Mouse (Mus musculus) common myeloid progenitor, adult 5-6 weeks (primary cell): Measurements from ENCODE around the gene Epx. TPM values are rescaled to one million over a fixed set of nuclear protein-coding genes. Genes with fewer than 3 reads are reported as not detected.
"Not testable (repeated sequence)": the region's sequence is repeated elsewhere in the genome, so short reads cannot be mapped to it uniquely, and the experiment has no call there.

ENCODE experiments used
- ATAC-seq: replicated peaks from 2 replicates; pipeline ENCODE4 v1.8.0; 2016; ENCODE audit warnings: low read depth, mild to moderate bottlenecking, moderate TSS enrichment, inconsistent platforms; ENCODE audit not compliant: poor library complexity, severe bottlenecking
- total RNA-seq: library from RNA; stranded (forward); fragments of 200-1000, 187-1606 nt; gene quantifications from 2 replicates; pipeline ENCODE4 v1.2.3, GENCODE M21; 2017

The Epx gene
- 0.73 and 1.8 TPM in 2 replicates for total RNA-seq

DNA sequence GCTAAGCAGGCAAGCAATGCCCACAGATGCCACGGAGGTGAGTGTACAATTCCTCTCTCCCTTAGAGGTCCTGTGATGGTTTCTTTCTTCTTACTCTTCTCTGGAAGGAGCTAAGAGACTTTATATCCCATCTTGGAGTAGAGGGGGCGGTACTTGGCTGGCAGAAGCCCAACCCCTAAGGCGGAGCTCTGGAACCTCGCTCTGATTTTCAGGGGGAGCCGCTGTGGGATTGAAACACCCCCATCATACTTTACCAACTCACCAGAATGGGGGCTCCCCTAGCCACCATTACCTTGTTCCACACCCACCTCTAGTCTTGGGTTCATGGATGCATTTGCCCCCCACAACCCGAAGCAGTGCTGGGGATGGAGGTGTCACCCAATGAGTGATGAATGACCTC is at the start of gene Epx:
Gene Epx (minus strand): TSS at position 101 of the 400 bp plus-strand sequence.
- no peak for ATAC-seq

DNA sequence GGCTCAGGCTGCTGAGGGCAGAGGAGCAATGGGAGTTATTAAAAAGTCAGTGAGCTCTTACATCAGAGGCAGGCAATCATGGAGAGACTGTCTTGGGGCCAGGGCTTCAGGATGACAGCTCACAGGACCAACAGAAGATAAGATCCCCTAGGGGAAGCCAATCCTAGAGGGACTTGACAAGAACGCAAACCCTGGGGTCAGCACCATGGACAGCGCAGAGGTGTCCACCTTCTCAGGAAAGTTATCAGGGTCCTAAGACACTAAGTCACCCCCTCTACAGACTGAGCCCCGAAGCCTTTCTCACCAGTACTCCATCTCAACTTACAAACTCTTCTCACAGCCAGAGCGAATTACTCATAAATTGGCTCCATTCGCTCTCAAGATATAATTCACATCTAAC is 45.6 kb upstream of the Epx start, which contains the start of gene Olfr464:
Gene Olfr464 (minus strand): TSS at position 2 of the 400 bp plus-strand sequence.
- ATAC-seq = no peak

- no peak for ATAC-seq
Observed at GRCm38 (mm10) chr11:87920301-87920700, 45.0 kb upstream of the Epx start.

DNA sequence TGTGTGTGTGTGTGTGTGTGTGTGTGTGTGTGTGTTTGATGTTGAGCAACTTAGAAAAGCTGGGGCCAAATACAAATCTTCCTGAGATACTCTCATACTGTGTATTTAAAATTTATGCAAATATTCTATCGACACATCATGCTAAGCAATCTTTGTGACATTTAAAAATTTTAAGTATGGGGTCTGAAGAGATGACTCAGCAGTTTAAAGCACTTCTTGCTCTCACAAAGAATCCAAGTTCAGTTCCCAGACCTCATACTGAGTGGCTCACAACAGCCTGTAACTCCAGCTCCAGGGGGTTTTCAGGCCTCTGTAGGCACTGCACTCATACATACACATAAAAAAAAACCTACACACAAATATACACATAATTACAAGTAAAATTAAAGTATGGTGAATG is 40.7 kb upstream of the Epx start:
- no peak for ATAC-seq

DNA sequence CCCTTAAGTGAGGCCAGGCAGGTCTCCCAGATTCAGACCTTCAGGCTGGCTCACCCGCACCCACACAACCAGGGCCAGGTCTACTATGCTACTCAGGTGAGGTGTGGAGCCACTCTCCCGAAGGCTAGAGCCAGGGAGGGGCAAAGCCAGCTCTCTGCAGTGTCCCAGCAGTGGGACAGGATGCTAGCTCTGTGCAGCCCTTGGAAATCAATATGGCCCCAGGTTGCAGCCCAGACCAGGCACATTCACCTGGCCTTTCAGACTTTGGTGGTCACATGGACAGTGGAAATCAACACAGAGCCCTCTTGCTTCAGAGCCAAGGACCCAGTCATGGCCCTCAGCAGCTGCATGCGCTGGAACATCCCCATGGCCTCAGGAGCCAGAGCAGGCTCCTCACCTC is 29.0 kb upstream of the Epx start:
- no peak for ATAC-seq

GRCm38 (mm10) chr11:87897287-87897686 is 22.0 kb upstream of the Epx start, which contains the start of gene Olfr463:
Olfr463 (minus strand) TSS chr11:87897387.
- ATAC-seq = no peak

DNA sequence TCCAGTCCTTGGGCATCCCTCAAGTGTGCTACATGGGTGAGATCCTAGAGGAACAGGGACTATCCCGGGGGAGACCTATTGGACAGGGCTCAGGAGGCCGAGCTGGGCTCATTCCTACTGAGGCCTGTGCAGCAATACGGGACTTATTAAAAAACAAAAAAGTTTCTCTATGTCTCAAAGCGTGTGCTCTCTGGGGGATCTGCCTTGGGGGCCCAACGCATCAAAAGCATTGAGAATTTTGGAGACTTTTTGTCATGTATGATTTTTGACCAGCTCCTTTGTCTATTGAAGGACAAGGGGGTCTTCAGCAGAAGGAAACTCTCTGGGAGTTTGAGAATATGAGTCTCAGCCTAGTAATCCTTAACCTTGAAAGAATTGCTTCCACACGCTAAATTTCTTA is 16.8 kb upstream of the Epx start, which contains the start of gene Olfr462:
Gene Olfr462 (minus strand): TSS at position 101 of the 400 bp plus-strand sequence.
- no peak for ATAC-seq

DNA sequence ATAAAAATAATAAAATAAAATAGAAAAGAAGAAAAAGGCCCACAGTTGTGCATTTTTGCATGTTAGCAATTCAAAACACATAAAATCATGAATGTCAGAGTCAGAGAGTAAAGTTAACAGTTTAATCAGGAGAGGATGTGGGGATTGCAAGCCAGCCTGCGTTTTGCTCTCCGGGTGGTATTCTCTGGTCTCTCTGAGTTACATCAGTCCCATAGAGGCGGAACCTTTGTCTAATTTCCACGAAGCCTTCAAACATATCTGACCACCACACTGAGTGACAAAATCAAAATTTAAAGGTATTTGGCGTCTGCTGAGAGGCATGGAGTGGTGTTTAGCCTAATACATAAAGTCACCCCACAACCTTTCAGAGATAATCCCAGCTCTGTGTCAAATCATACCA is 9.5 kb upstream of the Epx start:
- no peak for ATAC-seq

GRCm38 (mm10) chr11:87883493-87883892 is 8.2 kb upstream of the Epx start:
- ATAC-seq = 0 out of 2 replicates have a peak, but pooled peaks have one; percentile 66

DNA sequence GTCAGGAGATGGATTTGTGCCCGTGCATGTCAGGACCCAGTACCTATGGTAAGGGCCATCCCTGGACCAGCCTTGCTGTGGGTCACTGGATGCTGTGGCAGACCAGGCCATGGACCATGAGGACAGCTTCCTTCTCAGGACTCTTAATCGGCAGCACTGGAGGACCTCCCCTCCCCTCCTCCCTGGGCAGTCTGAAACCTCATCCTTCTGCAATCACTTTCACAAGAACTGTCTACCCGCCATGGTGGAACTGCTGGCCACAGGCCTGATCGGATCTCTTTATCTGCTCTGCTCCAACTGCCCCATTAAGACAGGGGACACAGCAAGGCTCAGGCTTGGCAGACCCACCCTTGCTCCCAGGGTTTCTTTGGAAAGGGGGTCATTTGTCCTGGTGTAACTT is 6.4 kb upstream of the Epx start:
- 0 out of 2 replicates have a peak, but pooled peaks have one; percentile 42 for ATAC-seq

GRCm38 (mm10) chr11:87879826-87880225 is 4.5 kb upstream of the Epx start:
- no peak for ATAC-seq

GRCm38 (mm10) chr11:87871766-87872165 is 3.6 kb downstream of the Epx start:
- ATAC-seq = no peak

- no peak for ATAC-seq
Observed at GRCm38 (mm10) chr11:87870096-87870495, 5.2 kb downstream of the Epx start.

DNA sequence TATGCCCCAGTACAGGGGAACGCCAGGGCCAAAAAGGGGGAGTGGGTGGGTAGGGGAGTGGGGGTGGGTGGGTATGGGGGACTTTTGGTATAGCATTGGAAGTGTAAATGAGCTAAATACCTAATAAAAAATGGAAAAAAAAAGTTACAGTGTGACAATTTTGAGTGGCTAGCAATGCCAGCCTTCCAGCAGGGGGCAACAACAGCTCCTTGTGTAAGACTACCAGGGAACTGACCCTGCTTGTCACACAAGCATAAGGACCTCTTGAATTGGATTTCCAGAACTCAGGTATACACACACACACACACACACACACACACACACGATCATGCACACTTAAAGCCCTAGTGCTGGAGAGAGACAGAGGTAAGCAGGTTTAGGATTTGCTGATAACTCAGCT is 8.4 kb downstream of the Epx start:
- not testable (repeated sequence) for ATAC-seq

DNA sequence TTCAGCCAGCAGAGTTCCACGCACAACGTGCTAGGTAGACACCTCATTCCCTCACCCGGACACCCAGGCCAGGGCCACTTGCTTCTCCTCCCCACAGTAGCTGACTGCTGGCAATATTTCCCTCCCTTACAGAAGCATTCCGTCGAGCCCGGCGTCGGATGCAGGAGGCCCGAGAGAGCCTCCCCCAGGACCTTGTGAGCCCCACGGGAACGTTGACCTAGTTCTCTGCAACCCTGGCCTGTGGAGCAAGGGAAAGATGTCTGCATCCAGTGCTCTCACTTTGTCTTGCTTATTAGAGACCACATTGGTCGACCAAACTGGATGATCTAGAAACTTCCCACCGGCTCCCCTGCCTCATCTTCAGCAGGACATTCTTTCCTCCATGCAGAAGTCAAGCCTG is 12.5 kb downstream of the Epx start:
- ATAC-seq = no peak

GRCm38 (mm10) chr11:87860426-87860825 is 14.9 kb downstream of the Epx start:
- ATAC-seq = no peak

- no peak for ATAC-seq
Observed at GRCm38 (mm10) chr11:87859273-87859672, 16.1 kb downstream of the Epx start.

- no peak for ATAC-seq
Observed at GRCm38 (mm10) chr11:87854550-87854949, 20.8 kb downstream of the Epx start.

- ATAC-seq = no peak
Observed at GRCm38 (mm10) chr11:87853597-87853954, 21.8 kb downstream of the Epx start.

DNA sequence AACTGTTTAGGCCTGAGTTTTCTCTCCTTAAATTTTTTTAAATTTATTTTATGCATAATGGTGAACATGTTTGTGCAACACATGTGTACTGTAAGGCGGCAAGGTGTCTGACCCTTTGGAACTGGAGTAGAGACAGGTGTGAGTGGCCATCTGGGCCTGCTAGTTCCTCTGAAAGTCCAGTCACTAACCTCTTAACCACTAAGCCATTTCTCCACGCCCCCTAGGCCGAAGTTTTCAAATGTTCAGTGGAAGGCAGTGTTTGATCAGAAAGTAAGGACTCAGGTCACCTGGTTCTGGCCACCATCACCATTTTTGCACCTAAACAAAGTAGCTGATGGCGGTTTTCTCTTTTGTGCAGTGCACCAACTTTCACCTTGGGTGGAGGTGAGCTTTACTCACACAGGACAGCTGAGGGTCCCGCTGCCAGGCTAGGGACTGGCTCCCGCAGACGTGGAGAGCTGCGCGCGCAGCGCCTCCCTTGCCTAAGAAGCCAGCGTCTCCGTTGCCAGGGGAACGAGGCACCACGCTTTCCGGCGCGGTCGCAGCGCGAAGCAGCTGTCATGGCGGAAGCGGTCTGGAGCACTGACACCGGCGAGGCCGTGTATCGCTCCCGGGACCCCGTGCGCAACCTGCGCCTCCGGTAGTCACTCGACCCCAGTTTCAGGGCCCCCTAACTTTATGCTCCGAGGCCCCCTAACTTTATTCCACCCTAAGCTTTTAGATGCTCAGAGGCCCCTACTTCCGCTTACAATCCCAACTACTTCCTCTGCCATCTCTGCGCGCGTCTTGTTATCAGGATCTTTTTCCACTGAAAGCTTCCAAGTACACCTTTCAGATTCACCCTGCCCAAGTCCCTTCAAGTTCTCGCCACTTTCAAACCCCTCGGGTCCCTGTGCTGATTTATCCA is 22.4 kb downstream of the Epx start, which contains the start of gene Mks1:
Gene Mks1 (plus strand): TSS at position 526 of the 907 bp plus-strand sequence.
- peak; percentile 97 for ATAC-seq

GRCm38 (mm10) chr11:87847884-87848283 is 27.5 kb downstream of the Epx start:
- no peak for ATAC-seq
